Mouse (Mus musculus) ES-Bruce4 (cell line): ENCODE measurements around the gene Ttc23l.

Experiments
- CTCF ChIP-seq: IDR thresholded peaks from one replicate; pipeline ENCODE4 v1.8.1; 2011; ENCODE audit warnings: low read depth, low read length
- EP300 ChIP-seq: IDR thresholded peaks from 2 replicates; pipeline ENCODE4 v1.6.1; 2011; ENCODE audit warnings: low read depth, low read length; ENCODE audit not compliant: insufficient read depth
- POLR2A ChIP-seq: IDR thresholded peaks from one replicate; pipeline ENCODE4 v1.8.1; 2011; ENCODE audit warnings: low read length; ENCODE audit not compliant: insufficient read depth

- TF ChIP-seq POLR2A (no peak), CTCF (no peak), EP300 (no peak)
Measured at GRCm38 (mm10) chr15:10598259-10599225, 40.1 kb upstream of the Ttc23l start.
